Mouse (Mus musculus): ENCODE results near the gene Acsl4. TPM values are rescaled to one million over a fixed set of nuclear protein-coding genes. Genes with fewer than 3 reads are reported as not detected.

The Acsl4 gene
- total and polyA plus RNA-seq, 2 experiments from 2014 or later: 21.9 to 33.4 TPM

- 79% methylated on average over 3 of the region's 3 CpGs for WGBS
- no peak overlapping the region for H3K4me3 ChIP-seq (ENCODE audit: low read depth, low read length)
- no peaks in the 10 kb centered on the region for H3K4me1 ChIP-seq (ENCODE audit: insufficient read depth)
- no peaks in the 10 kb centered on the region for H3K27me3 ChIP-seq (ENCODE audit: insufficient read depth, low read length)
- H3K27ac ChIP-seq (ENCODE audit: low read depth, low read length): no peak overlapping the region
- H3K9me3 ChIP-seq (ENCODE audit: low read length): no peaks in the 10 kb centered on the region
- DNase-seq (no peak), ATAC-seq (no peak)
- no peak overlapping the region for H3K4me2 ChIP-seq (ENCODE audit: low read depth)
- no peaks in the 10 kb centered on the region for H3K36me3 ChIP-seq (ENCODE audit: insufficient read depth)
- no peak for TF ChIP-seq CTCF (IDR thresholded peaks at IDR 0.05; ENCODE audit: low read depth)
- no peak overlapping the region for H3K9ac ChIP-seq
Measured at GRCm38 (mm10) chrX:142384918-142385317, 5.4 kb downstream of the Acsl4 start.

- Histone ChIP-seq H3K4me3 (ENCODE audit: low read depth, low read length) (no peak overlapping the region), H3K9ac (no peak overlapping the region), H3K36me3 (ENCODE audit: insufficient read depth) (no peaks in the 10 kb centered on the region), H3K27ac (ENCODE audit: low read depth, low read length) (no peak overlapping the region), H3K27me3 (ENCODE audit: insufficient read depth, low read length) (no peaks in the 10 kb centered on the region), H3K9me3 (ENCODE audit: low read length) (no peaks in the 10 kb centered on the region), H3K4me1 (ENCODE audit: insufficient read depth) (no peaks in the 10 kb centered on the region), H3K4me2 (ENCODE audit: low read depth) (no peak overlapping the region)
- WGBS: 88% methylated on average over 6 of the region's 6 CpGs
- ATAC-seq (no peak), DNase-seq (no peak)
- TF ChIP-seq CTCF (IDR thresholded peaks at IDR 0.05; ENCODE audit: low read depth): no peak
Measured at GRCm38 (mm10) chrX:142379894-142380293, 10.4 kb downstream of the Acsl4 start.

- WGBS: 87% methylated on average over 6 of the region's 6 CpGs
- no peak for TF ChIP-seq CTCF (IDR thresholded peaks at IDR 0.05; ENCODE audit: low read depth)
- DNase-seq: no peak
- Histone ChIP-seq H3K27me3 (ENCODE audit: insufficient read depth, low read length) (no peaks in the 10 kb centered on the region), H3K4me1 (ENCODE audit: insufficient read depth) (no peaks in the 10 kb centered on the region), H3K36me3 (ENCODE audit: insufficient read depth) (no peaks in the 10 kb centered on the region), H3K27ac (ENCODE audit: low read depth, low read length) (no peak overlapping the region), H3K9ac (no peak overlapping the region), H3K4me2 (ENCODE audit: low read depth) (no peak overlapping the region), H3K4me3 (ENCODE audit: low read depth, low read length) (no peak overlapping the region), H3K9me3 (ENCODE audit: low read length) (no peaks in the 10 kb centered on the region)
- no peak for ATAC-seq
Measured at GRCm38 (mm10) chrX:142378048-142378447, 12.3 kb downstream of the Acsl4 start.

- 82% methylated on average over 3 of the region's 3 CpGs for WGBS
- no peak overlapping the region for H3K9ac ChIP-seq
- no peaks in the 10 kb centered on the region for H3K36me3 ChIP-seq (ENCODE audit: insufficient read depth)
- H3K9me3 ChIP-seq (ENCODE audit: low read length): no peaks in the 10 kb centered on the region
- H3K4me1 ChIP-seq (ENCODE audit: insufficient read depth): no peaks in the 10 kb centered on the region
- H3K27ac ChIP-seq (ENCODE audit: low read depth, low read length): no peak overlapping the region
- no peak overlapping the region for H3K4me2 ChIP-seq (ENCODE audit: low read depth)
- no peaks in the 10 kb centered on the region for H3K27me3 ChIP-seq (ENCODE audit: insufficient read depth, low read length)
- DNase-seq: no peak
- H3K4me3 ChIP-seq (ENCODE audit: low read depth, low read length): no peak overlapping the region
- no peak for TF ChIP-seq CTCF (IDR thresholded peaks at IDR 0.05; ENCODE audit: low read depth)
- ATAC-seq: no peak
Measured at GRCm38 (mm10) chrX:142377358-142377757, 13.0 kb downstream of the Acsl4 start.

GRCm38 (mm10) chrX:142376747-142377146 lies 13.6 kb downstream of the Acsl4 start:
- Histone ChIP-seq H3K4me2 (ENCODE audit: low read depth) (no peak overlapping the region), H3K27ac (ENCODE audit: low read depth, low read length) (no peak overlapping the region), H3K4me1 (ENCODE audit: insufficient read depth) (no peaks in the 10 kb centered on the region), H3K27me3 (ENCODE audit: insufficient read depth, low read length) (no peaks in the 10 kb centered on the region), H3K9me3 (ENCODE audit: low read length) (no peaks in the 10 kb centered on the region), H3K4me3 (ENCODE audit: low read depth, low read length) (no peak overlapping the region), H3K36me3 (ENCODE audit: insufficient read depth) (no peaks in the 10 kb centered on the region), H3K9ac (no peak overlapping the region)
- ATAC-seq (no peak), DNase-seq (no peak)
- TF ChIP-seq CTCF (IDR thresholded peaks at IDR 0.05; ENCODE audit: low read depth): no peak
- 78% methylated on average over 3 of the region's 3 CpGs for WGBS

- no peak overlapping the region for H3K4me3 ChIP-seq (ENCODE audit: low read depth, low read length)
- WGBS: 90% methylated on average over 4 of the region's 4 CpGs
- no peaks in the 10 kb centered on the region for H3K9me3 ChIP-seq (ENCODE audit: low read length)
- no peak overlapping the region for H3K4me2 ChIP-seq (ENCODE audit: low read depth)
- no peak overlapping the region for H3K9ac ChIP-seq
- no peak for TF ChIP-seq CTCF (IDR thresholded peaks at IDR 0.05; ENCODE audit: low read depth)
- H3K36me3 ChIP-seq (ENCODE audit: insufficient read depth): no peaks in the 10 kb centered on the region
- no peak overlapping the region for H3K27ac ChIP-seq (ENCODE audit: low read depth, low read length)
- ATAC-seq (no peak), DNase-seq (no peak)
- H3K27me3 ChIP-seq (ENCODE audit: insufficient read depth, low read length): no peaks in the 10 kb centered on the region
- no peaks in the 10 kb centered on the region for H3K4me1 ChIP-seq (ENCODE audit: insufficient read depth)
Measured at GRCm38 (mm10) chrX:142375519-142375918, 14.8 kb downstream of the Acsl4 start.

- Histone ChIP-seq H3K4me3 (ENCODE audit: low read depth, low read length) (no peak overlapping the region), H3K27me3 (ENCODE audit: insufficient read depth, low read length) (no peaks in the 10 kb centered on the region), H3K9ac (no peak overlapping the region), H3K4me2 (ENCODE audit: low read depth) (no peak overlapping the region), H3K27ac (ENCODE audit: low read depth, low read length) (no peak overlapping the region), H3K36me3 (ENCODE audit: insufficient read depth) (no peaks in the 10 kb centered on the region), H3K4me1 (ENCODE audit: insufficient read depth) (no peaks in the 10 kb centered on the region), H3K9me3 (ENCODE audit: low read length) (no peaks in the 10 kb centered on the region)
- peak; percentile 77 for TF ChIP-seq CTCF (IDR thresholded peaks at IDR 0.05; ENCODE audit: low read depth)
- DNase-seq: peak; percentile 68
- 23% methylated on average over 3 of the region's 3 CpGs for WGBS
- 0 out of 2 replicates have a peak, but pooled peaks have one; percentile 25 for ATAC-seq
Measured at GRCm38 (mm10) chrX:142372393-142372792, 17.9 kb downstream of the Acsl4 start.

GRCm38 (mm10) chrX:142369935-142370334 lies 20.4 kb downstream of the Acsl4 start:
- H3K4me1 ChIP-seq (ENCODE audit: insufficient read depth): no peaks in the 10 kb centered on the region
- no peak overlapping the region for H3K9ac ChIP-seq
- H3K9me3 ChIP-seq (ENCODE audit: low read length): no peaks in the 10 kb centered on the region
- no peaks in the 10 kb centered on the region for H3K36me3 ChIP-seq (ENCODE audit: insufficient read depth)
- 79% methylated on average over 7 of the region's 7 CpGs for WGBS
- H3K4me2 ChIP-seq (ENCODE audit: low read depth): no peak overlapping the region
- no peaks in the 10 kb centered on the region for H3K27me3 ChIP-seq (ENCODE audit: insufficient read depth, low read length)
- no peak overlapping the region for H3K4me3 ChIP-seq (ENCODE audit: low read depth, low read length)
- DNase-seq (no peak), ATAC-seq (no peak)
- no peak for TF ChIP-seq CTCF (IDR thresholded peaks at IDR 0.05; ENCODE audit: low read depth)
- H3K27ac ChIP-seq (ENCODE audit: low read depth, low read length): no peak overlapping the region

All from forebrain, postnatal 0 days (tissue).